Mouse (Mus musculus) MEL-GATA-1-ER (cell line): Measurements from ENCODE around the gene Cyba.

Experiments
- DNase-seq: peaks from one replicate; pipeline ENCODE4 v3.0.0-alpha.2; 2012; ENCODE audit warnings: low read depth; ENCODE audit errors: extremely low read depth

Gene Cyba

DNA sequence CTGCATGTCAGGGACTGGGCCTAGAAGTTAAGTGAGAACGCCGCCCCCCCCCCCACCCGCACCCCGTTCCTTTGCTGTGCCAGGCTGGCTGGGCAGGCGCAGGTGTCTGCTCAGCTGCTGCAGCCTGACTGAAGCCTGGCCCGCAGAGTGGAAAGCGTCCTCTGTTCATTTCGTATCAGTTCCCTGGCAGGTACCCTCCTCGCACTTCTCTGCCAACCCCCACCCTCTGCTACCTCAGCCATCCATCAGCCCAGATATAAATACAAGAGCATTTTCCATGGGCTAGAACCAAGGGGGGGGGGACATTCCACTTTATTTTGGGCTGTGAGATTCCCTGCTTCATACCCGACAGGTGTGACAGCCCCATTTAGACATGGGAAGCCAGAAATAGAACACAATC, 19.4 kb upstream of the Cyba start:
- no peak for DNase-seq

GRCm38 (mm10) chr8:122451161-122451703, 18.5 kb upstream of the Cyba start:
- no peak for DNase-seq

- no peak for DNase-seq
These were observed 12.5 kb upstream of the Cyba start for GRCm38 (mm10) chr8:122445203-122445602.

DNA sequence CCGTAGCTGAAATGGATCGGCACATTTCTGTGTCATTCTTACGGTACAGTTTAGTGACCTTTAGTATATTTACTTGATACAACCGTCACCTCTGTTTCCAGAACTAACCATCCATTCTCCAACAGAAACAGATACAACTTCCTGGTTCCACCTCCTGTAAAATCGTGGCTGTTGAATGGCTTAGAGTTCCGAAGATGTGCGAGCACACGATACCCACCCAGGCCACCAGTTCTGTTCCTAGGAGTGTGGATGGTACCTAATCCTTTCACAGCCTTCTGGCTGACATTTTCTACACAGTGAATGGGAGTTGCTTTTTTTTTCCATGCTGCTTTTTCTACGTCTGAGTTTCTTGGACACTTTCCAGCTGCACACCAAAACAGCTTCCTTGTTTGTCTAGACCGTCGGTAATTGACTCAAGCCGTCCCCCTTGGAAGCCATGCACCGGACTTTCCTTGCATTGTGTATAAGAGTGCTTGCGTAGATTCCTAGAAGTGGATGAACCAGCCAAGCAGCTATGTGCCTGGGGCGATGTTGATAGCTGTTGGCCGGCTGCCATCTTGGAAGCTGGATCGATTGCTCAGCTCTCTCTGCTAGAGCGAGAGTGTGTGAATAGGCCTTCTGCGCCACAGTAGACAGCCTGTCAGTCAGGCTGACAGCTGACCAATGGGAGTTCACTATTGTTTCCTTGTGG, 11.5 kb upstream of the Cyba start:
- peak; percentile 79 for DNase-seq

DNA sequence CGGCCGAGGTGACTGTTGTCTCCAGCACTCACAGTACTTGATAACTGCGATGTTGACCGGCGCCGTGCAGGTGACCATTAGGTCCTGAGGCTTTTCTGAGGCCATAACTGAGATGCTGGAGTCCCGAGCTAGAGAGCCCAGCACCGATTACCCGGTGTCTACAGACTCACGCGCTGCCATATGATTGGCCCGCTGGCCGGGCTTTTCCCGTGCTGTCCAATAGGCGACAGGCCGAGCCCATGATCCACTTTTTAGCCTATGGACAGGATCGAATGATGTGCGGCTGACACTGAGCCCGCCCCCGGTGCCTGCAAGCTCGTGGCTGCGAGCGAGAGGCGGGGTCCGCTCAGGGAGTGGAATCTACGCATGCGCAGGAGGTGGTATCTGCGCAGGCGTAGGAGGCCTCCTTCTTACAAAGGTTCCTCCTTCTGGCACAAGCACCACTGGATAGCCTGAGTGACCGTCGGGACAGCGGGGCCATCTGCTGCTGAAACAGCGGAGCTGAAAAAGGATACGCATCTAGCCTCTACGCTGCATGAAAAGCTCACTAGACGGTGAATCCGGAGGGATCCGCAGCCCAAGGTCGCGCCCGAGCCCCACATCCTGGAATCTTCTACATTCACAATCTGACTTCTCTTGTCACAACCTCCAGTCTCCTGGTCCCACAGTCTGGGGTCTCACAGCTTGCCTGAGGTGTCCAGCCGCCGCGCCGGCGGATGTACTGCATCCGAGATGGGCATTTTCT, 10.7 kb upstream of the Cyba start, which contains the start of gene Mvd:
Gene Mvd, minus strand, starts transcription at position 161 of the 745 bp plus-strand sequence.
- DNase-seq, result peak; percentile 99

GRCm38 (mm10) chr8:122442781-122443180, 10.1 kb upstream of the Cyba start:
- DNase-seq, result no peak

GRCm38 (mm10) chr8:122442356-122442755, 9.6 kb upstream of the Cyba start:
- DNase-seq, result no peak

DNA sequence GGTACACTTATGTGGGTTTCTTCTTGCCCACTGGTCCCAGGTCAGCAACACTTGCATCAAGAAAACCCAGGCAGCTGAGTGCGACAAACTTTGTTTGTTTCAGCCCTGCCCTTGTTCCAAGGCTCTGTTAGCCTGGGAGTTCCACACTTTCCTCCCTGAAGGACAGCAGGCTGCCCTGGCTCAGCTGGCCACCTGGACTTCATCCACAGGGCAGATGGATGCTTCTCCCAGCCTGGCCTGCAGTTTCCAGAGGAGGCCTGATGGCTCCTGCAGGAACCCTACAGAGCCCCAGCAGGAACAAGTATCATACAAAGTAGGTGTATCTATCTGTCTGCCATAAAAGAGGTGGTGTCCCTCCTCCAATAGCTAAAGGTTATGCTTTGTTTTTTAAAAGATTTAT, 8.6 kb upstream of the Cyba start:
- no peak for DNase-seq

- DNase-seq, result no peak
These were observed 6.6 kb upstream of the Cyba start for GRCm38 (mm10) chr8:122439336-122439735.

DNA sequence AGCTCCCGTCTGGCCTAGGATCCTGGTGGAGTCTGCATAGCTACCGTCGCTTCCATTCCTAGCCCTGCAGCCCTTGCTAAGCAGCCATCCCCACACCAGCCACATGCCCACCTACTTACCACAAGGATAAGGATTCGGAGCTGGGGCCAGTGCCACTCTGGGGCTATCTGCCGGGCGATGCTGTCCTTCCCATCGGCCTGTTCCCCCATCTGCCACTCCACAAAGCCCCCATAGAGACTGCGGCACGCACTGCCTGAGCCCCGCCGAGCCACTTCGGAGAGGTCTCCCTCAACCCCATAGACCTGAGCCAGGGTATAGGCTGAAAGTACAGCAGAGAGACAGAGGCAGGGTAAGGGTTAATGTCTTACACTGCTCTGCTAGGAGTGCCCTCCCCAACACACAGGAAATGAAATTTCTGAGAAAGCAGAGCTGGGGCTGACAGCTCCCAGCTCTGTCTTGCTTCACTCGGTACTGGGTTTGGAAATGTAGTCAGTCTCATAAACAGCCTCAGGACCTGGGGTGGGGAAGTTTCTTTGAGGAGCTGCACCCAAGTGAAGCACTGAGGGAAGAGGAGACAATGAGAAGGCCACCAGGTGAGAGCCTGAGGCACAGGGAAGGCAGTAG, 5.1 kb upstream of the Cyba start:
- DNase-seq, result no peak

DNA sequence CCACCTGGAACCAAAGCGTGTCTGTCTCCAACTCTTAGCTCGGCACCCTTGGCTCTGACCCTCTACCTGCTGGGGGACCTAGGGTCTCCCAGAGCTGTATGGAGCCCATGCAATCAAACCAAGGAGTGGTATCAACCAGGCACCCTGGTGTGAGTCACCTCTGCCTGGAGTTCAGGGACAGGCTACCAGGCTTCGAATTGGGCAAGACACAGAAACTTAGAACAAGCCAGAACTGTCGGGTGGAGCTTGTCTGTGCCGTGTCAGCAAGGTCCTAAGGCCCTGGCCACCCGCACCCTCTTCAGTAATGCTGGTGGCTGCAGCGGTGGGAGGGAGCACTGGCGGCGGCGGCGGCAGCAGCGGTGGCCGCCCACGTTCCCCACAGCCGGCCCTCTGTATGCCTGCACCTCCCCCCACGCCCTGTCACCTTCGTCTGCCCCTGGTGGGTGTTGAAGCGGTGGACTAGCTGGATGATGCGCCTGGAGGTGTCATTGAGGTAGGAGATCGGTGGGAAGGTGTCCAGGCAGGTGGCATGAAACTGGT, 3.9 kb upstream of the Cyba start:
- DNase-seq, result no peak

DNA sequence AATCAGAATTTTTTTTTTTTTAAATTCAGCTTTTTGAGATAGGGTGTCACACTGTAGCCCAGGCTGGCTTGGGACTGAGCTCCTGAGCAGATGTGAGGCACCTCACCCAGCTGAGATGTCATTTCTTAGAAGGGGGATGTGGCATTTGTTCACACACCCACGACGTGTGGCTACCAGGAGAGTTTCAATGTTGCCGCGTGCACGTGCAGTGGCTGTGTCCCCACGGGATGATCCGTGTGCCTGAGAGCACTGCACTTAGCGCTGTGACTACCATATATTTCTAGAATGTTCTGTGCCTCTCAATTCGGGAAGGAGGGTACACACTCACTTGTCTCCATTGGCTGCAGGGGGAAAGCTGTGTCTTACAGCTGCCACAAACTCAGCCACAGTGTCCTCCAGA, 3.4 kb upstream of the Cyba start:
- DNase-seq, result no peak

- no peak for DNase-seq
These were observed 2.6 kb upstream of the Cyba start for GRCm38 (mm10) chr8:122435375-122435774.

DNA sequence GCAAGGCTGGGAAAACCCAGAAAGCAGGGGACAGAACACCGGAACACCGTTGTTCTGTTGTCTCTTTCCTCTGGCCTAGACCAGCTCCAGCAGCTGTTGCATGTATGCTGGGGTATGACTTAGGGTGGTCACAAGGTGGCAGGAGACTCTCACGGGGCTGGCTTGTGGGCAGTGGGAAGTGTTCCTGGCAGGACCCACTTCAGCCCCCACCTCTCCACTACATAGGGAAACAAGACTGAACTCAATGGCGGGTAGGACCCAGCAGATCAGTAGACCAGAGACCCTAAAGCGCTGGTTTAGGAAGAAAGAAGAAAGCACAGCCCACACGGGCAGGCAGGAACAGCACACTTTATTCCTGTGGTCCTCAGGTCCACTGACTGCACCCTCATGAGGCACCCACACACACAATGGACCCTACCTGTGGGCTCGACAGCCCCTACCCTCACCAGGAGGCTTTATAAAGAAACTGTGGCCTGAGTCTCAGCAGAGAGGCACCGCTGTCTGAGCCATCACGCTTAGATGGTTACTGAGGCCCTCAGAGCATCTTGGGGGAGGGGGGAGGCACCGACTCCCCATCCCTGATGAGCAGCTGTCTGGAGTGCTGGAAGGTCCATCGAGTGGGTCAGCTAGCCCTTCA, 657 bp upstream of the Cyba start:
- DNase-seq, result no peak

- no peak for DNase-seq
These were observed 862 bp downstream of the Cyba start for GRCm38 (mm10) chr8:122431694-122432442.

DNA sequence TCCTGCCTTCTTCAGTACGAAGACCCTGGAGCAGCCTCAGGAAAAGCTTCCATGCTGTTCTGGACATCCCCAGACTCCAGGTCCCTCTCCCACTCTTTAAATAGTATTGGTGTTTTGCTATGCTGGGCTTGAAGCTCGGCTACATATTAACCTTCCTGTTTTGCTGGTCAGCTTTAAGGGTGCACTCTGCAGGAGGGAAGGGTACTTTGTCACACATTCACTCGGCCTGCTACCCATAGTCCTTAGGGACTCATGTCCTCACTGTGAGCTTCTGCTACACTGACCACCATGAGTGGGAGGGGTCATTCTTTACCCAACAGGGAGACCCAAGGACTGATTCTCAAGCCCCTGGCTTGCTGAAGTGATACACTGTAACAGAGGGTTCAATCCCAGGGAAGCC, 2.1 kb downstream of the Cyba start:
- no peak for DNase-seq

GRCm38 (mm10) chr8:122430058-122430636, 2.6 kb downstream of the Cyba start:
- DNase-seq, result no peak

- peak; percentile 46 for DNase-seq
These were observed 4.6 kb downstream of the Cyba start for GRCm38 (mm10) chr8:122428163-122428562.

- no peak for DNase-seq
These were observed 5.1 kb downstream of the Cyba start for GRCm38 (mm10) chr8:122427607-122428006.

- DNase-seq, result no peak
These were observed 6.6 kb downstream of the Cyba start for GRCm38 (mm10) chr8:122426145-122426544.
